Mouse (Mus musculus) small intestine, adult 2 months (tissue): ENCODE measurements around the gene Tcfl5.

ENCODE experiments used
- CTCF ChIP-seq: fragments of 200-500 bp; IDR thresholded peaks from 2 replicates; pipeline ENCODE4 v1.5.1; 2012; ENCODE audit warnings: low read depth, mild to moderate bottlenecking, control low read depth, inconsistent platforms, low read length, moderate library complexity, mixed read lengths; ENCODE audit not compliant: insufficient replicate concordance, insufficient read length; ENCODE audit errors: extremely low read depth
- POLR2A ChIP-seq: fragments of 200-500 bp; IDR thresholded peaks from 2 replicates; pipeline ENCODE4 v1.6.1; 2012; ENCODE audit warnings: low read depth, mild to moderate bottlenecking, control low read depth, inconsistent platforms, low read length, moderate library complexity

- TF ChIP-seq CTCF (no peak), POLR2A (no peak)
Observed at GRCm38 (mm10) chr2:180676706-180677105, 34.2 kb upstream of the Tcfl5 start.
